Mouse (Mus musculus) layer of hippocampus, adult 18-20 months (tissue): ENCODE measurements around the gene Lmtk2. TPM values are rescaled to one million over a fixed set of nuclear protein-coding genes. Genes with fewer than 3 reads are reported as not detected.
A peak's percentile ranks its signal among the peaks of the same experiment; 100 is the strongest.

Source experiments
- DNase-seq, 2 experiments: peaks; one replicate each; pipeline ENCODE4 v3.0.0; 2022; ENCODE audit warnings: low spot score in 2 of 2
- total RNA-seq, 2 experiments: library from RNA; stranded (reverse); gene quantifications; 2 replicates each; pipeline ENCODE4 v1.2.3; 2021

Lmtk2 gene
- total RNA-seq, 2 experiments from 2014 or later: 94.4 to 98.9 TPM

DNA sequence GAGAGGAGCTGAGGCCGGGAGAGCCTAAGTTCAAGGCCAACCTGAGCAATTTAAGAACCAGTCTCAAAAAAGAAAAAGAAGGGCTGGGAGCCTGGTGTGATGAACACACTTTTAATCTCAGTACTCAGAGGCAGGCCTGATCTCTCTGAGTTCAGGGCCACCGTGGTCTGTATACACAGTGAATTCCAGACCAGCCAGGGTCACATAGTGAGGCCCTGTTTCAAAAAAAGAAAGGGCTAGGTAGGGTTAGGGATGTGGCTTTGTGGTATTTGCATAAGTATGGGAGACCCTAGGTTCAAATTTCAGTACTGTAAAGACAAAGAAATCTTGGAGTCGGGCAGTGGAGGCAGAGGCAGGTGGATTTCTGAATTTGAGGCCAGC lies 5.9 kb downstream of the Lmtk2 start:
- no peak for DNase-seq

DNA sequence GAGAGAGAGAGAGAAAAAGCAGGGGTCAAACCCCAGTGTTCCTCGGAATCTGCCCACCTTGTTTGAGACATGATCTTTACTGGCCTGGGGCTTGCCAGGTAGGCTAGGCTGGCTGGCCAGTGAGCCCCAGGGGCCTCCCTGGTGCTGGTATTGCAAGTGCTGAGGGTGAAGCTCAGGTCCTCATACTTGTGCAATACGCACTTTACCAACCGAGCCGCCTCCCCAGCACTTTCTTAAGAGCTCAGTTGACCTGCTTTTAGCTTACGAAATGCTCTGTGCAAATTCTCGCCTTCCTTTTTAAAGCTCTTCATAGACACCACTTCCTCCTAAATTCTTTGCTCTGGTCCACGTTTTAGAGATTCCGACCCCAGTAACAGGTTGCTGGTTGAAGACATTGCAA lies 9.0 kb downstream of the Lmtk2 start:
- no peak for DNase-seq

DNA sequence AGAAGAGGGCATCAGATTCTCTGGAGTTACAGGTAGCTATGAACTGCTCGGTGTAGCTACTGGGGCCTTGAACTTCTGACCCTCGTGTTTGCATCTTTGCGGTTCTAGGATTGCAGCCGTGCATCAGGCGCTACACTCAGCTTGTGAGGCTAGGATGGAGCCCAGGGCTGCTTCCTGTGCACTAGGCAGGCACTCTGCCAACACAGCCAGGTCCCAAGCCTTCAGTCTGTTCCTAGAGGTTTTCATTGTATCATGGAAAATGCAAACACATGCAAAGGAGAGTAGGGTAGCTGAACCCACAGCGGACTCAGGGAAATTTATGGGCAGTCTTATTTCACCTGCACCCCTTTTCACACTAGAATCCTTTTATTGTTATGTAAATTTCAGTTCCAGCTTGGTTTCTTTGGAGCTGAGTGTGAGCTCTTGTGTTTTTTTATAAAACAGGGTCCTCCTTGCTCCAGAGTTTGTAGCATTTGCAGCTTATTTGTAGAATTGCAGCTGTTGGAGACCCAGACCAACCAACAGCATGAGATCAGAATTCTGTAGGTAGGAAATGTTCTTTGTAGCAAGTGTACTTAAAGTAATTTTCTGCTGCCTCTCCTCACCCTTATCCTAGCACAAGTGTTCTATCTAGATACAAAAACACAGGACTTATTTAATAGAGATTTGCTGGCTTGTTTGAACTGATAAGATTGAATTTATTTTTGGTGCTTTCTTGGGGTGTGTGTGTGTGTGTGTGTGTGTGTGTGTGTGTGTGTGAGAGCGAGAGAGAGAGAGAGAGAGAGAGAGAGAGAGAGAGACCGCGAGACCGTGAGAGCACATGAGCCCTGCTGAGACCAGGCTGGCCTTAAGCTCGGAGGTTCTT lies 12.6 kb downstream of the Lmtk2 start:
- no peak for DNase-seq

DNA sequence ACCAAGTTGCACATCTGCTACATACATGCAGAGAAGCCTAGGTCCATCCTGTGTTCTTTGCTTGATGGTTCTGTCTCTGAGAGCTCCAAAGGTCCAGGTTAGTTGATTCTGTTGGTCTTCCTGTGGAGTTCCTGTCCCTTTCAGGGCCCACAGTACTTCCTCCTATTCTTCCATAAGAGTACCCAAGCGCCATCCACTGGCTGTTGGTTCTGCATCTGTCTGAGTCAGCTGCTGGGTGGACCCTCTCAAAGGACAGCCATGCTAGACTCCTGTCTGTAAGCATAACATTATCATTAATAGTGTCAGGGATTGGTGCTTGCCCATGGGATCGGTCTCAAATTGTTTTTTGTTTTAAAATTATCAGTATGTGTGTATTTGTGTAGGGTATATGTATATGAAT lies 13.8 kb downstream of the Lmtk2 start:
- DNase-seq: no peak

DNA sequence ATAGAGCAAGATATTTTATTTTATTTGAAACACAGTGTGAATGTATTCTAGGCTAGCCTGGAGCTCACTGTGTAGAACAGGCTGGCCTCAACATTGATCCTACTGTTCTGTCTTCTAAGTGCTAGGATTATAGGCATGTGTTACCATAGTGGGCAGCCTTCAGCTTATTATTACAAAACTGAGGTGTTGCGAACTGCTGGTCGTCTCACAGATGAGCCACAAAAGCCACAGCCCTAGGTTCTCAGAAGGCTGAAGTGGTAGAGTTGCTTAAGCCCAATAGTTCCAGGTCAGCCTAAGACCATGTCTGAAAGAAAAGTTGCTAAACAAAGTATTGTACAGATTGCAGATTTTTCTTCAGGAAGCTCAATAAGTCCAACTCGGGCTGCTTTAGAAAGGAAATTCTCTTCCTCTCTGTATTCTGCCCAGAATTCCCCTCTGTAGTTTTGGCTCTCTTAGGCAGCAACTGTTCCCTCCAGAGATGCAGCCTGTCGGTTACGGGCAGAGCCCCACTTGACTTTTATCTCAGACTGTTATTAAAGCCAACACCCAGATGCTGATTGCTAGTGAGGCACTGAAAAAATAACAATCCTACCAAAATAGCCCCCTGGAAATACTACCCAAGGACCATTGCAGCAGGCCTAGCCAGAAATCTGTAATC lies 14.9 kb downstream of the Lmtk2 start:
- DNase-seq: peak in 1 of 2 experiments; percentile 47

DNA sequence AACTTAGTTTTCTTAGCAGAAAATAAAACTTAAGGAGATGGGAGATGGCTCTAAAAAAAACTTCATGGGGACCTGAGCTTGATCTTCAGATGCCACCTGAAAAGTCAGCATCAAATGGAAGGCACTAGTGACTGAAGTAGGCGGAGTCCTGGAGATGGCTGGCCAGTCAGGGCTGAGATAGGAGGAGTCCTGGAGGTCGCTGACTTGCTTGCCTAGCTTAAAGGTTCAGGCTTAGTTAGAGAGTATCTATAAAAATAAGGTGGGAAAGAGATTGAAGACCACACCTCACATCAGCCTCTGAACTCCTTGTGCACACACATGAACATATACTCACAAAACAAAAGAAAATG lies 15.4 kb downstream of the Lmtk2 start:
- DNase-seq: no peak

DNA sequence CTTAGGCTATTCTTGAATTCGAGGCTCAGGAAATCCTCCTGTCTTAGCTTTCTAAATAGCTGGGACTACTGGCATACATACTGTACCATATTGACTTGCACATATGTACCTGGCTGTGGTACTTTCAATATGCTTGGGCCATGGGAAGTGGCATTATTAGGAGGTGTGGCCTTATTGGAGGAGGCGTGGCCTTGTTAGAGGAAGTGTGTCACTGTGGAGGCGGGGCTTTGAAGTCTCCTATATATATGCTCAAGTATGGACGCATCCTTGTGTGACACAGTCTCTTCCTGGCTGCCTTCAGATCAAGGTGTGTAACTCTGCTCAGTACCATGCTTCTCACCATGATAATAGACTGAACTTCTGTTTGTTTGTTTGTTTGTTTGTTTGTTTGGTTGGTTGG lies 18.0 kb downstream of the Lmtk2 start:
- no peak for DNase-seq

DNA sequence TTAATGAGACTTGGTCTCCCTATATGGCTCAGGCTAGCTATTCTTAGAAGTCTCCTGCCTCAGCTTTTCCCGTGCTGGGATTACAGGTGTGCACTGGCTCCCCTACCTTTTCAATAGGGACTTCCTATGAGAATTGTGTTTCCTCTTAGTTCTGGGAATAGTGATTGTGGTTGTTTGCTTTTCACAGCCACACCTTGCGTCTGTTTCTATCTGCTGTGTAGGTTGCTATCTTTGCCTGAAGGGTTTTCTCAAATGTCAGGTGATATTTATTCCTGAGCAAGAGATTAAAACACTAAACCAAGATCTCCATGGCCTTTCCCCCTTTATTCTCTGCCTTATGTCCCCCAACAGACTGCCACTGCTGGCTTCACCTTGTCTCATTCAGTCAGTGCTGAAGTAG lies 19.1 kb downstream of the Lmtk2 start:
- no peak for DNase-seq

DNA sequence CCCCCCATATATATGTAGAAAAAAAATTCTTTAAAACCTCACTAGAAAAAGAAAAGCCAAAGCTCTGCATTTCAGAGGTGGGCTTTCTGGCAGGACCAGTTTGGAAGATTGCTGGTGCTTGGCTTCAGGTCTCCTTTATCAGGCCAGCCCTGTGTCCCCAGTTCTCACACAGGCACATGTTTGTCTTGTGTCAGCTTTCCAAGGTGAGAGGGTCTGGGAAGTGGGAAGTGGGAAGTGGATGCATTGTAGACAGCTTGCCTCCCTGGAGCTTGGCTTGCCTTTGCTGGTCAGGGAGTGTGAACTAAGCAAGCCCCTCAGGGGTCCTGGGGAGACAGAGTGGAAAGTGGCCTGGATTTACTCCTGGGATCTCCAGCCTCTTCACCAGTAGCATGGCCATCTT lies 21.3 kb downstream of the Lmtk2 start:
- DNase-seq: no peak

DNA sequence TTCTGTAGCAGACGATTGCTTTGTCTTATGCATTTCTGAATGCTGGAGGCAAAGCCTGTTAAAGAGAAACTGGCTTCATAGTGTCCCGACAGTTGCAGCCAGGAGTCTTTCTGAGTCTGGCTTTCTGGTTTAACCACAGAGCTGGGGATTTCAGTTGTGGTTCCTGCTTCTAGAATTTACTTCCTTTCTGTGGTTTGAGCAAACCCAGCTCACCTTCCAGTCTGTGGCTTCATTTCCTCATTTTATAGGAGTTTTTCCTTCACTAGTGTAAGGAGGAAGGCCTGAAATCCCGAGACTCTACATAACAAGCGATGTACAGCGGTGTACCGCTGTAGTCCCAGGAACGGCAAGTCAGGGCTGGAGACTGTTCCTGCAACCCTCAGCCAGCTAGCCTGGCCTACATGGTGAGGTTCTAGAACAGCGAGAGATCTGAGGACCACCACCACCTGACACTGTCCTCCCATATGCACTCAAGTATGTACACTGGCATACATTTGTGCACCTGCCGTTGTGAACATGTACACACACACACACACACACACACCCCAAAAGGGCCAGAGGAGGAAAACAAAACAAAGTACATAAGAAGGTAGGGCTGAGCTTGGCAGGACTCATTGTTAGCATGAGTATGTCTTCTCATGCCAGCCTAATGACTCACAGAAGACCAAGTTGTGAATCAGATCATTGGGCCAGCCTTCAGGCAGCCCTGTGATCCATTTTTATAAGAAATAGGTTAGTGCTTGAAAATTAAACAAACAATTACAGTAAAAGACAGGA lies 25.9 kb downstream of the Lmtk2 start:
- DNase-seq: no peak

DNA sequence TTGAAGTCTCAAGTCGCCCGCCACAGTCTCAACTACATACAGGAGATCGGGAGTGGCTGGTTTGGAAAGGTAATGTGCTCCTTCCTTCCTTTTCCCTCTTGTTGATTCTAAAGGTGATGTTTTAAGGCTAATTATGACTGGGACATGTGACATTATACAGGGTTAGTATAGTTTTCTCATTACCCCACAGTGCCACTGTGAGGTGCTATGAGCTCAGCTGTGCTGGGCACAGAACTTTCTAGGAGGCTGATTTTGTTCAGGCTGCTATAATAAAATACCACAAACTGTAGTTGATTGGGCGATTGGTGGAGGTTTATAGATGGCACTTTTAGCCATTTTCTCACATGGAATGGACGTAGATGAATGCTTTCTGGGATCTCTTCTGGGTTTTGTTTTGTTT lies 43.3 kb downstream of the Lmtk2 start:
- DNase-seq: no peak

DNA sequence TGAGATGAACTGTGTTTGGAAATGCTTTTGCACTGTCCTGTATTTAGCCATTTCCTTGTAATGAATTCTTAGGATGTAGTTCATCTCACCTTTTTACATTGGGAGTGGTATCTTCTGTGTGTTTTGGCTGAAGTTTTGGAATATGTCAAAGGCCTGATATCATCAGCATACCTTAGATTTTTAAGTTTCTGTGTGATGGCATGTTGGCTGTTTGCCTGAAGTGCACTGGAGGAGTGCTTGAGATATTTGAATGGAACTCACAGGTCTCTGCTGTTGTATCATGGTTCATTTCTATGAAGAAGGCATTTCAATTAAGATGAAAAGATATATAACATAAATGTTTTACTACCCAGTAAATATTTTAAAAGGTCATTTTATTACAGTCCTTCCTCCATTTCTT lies 46.7 kb downstream of the Lmtk2 start:
- no peak for DNase-seq

DNA sequence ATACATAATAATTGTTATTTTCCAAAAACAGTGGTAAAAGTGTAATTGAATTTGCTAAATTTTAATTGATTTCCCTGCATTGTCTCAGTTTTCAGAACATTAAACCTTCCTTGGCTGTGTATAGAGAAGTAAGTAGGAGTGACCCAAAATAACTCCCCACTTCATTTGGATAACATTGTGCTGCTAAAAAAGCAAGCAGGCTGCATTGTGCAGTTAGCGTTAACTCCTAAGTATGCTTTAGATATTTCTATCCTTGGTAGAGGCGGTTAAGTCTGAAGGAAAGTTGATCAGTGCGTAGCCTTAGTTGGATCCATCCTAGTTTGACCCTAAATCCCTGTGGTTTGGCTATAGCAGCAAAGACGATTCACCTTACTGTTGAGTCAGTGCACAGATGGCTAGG lies 49.3 kb downstream of the Lmtk2 start:
- DNase-seq: no peak

DNA sequence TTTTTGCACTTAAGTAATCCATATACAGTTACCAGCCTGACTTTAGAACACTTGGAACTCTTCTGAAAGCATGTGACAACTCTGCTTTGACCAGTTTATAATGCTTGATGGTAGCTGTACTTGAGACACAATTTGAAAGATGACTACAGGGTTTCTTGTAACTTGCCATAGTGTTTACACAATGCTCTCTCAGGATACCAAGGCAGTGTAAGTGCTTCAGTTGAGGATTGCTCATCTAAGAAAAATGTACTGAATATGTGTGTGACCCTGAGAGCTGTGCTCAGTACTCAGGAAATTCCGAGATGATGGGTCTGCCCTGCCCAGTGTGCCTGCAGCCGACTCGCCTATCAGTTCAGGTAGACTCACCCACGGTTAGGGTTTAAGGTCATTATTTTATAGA lies 51.0 kb downstream of the Lmtk2 start:
- DNase-seq: no peak

DNA sequence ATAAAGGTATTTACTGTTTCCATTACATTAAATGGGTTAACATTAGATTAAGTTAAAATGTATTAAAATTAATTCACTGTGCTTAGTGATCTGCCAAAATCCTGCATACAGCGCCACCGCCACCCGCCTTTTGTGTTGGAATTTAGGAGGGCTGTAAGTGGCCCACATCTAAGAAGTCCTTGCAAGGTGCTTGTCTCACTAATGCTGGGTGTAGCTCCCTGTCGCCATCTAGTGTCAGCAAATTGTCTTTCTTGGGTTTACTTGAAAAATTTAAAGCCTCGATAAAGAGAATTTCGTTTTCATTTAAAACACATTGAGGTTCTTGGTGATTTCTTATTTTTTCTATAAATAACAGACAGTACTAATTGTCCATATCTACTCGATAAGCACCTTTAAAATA lies 54.3 kb downstream of the Lmtk2 start:
- DNase-seq: peak; percentile 58 to 82

DNA sequence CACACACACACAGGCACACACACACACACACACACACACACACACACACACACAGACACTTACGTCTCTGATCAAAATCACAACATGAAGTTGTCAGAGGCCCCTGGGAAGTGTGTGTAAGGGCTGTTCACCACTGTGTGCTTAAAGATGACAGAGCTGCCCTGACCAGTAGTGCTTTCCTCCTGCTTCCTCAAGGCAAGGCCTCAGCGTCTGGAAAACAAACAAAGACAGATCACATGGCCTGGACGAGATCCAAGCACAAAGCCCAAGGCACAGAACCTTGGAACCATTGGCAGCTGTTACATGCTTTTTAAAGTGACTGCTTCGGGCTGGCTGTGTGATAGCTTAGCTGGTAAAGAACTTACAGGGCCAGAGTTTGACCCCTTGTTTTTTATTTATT lies 58.4 kb downstream of the Lmtk2 start:
- peak in 1 of 2 experiments; percentile 56 for DNase-seq

DNA sequence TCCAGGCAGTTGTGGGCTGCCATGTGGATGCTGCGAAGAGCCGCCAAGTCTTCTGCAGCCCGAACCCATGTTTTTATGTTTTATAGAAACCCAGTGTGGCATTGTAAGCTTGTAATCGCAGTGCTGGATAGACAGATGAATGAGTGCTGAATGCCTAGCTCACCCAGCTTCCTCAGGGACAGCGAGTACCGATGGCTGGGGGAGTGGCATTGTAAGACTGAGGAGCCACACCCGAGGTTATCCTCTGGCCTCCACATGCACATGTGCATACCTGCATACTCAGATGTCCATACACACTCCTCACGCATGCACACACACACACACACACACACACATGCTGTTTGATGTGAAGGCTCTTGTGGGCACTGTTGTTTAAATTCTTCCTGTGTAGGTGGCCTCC lies 58.9 kb downstream of the Lmtk2 start:
- no peak for DNase-seq

DNA sequence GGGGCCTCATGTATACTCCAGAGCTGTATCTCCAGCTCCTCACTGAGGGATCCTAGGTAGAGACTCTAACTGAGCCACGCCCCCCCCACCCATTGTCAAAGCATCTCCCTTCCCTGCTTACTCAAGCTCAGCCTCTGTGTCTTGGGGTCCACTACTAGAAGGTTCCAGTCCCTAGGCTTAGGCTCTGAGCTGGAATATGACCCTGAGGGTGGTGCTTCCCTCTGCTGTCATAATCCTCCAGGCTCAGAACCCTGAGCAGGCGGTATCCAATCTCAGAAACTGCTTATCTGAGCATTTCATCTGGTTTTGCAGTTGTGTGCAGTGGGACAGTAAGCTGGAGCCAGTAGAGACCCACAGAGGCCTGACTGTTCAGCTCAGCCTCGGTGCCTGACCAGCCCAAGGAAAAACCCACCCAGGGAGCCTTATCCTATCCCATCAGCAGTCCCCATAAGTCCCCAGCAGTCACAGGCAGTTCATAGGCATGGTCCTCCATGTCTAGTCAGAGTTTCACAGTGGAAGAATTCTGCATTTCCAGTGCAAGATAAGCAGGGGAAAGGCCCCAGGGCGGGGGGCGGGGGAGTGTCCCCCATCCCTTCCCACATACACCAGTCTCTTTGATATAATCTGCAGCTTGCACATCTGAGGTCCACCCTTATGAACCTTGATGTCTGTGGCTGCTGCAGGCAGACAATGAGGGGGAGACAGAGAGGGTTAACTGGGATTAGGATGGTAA lies 62.0 kb downstream of the Lmtk2 start:
- DNase-seq: no peak

DNA sequence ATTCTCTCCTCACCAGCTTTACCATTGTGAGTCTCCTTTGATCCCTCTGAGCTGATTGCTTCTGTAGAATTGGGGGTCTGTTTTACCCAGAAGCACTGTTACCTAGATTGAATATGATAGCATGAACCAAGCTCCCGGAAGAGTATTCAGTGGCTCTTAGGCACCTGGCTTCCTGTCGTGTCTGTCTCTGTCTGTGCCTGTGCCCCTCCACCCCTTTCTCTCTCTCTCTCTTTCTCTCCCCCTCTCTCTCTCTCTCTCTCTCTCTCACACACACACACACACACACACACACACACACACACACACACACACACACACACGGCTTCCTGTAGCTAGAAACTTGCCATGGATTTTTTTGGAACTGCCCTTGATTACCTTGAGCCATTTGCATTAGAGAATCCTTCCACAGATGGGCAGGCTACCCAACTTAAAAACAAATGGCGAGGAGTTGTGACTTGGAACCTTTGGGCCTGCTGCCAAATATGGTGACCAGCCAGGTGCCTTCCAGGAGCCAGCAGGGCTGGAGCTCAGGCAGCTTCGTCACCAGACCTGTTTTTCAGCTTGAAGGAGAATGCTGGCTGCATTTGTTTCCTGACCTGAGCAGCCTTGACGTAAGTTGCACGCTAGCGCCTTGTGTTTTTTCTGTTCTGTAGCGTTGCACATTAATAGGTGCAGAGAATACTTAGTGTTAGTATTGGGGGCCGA lies 62.7 kb downstream of the Lmtk2 start:
- DNase-seq: no peak

DNA sequence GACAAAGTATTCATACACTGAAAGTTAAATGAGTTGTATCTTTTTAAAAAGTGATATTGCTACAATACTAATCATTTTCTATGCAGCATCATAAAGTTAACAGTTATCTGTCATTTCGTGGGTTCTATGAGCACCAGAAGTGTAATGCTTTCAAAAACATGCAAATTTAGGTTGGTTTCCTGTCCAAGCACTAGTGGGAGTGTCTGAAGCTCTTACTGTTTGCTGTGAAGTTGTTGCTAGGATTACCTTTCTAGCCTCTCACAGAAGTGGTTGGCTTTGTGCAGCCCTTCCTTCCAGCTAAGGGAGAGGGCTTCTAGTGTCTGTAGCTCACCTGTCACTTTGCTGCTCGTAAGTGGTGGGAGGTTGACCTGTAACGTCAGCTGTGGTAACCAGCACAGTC lies 65.5 kb downstream of the Lmtk2 start:
- DNase-seq: no peak
